Mouse (Mus musculus) kidney, postnatal 4 days (tissue): ENCODE results near the gene Papola.

Source experiments
- DNase-seq, 2 experiments: peaks; one replicate each; pipeline ENCODE4 v3.0.0; 2021; ENCODE audit warnings: mixed read lengths in 2 of 2

The Papola gene

DNA sequence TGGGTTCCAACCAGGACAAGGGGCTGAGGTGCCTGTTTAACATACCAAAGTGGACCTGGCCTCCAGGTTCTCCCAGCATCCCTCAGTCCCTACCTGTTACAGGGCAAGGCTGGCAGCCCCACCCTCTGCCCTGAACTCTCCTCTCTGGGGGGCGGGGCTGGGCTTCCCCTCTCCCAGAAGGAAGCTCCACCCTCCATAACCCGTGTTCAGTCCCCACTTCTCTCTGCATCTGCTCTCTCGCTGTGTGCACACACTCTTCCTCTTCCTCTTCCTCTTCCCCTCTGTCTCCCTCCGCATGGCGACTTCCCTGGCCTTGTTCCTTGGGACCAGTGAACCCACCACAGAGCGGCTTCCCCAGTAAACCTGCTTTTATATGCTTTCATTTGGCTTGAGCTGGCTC, 84.7 kb downstream of the Papola start:
- no peak for DNase-seq

DNA sequence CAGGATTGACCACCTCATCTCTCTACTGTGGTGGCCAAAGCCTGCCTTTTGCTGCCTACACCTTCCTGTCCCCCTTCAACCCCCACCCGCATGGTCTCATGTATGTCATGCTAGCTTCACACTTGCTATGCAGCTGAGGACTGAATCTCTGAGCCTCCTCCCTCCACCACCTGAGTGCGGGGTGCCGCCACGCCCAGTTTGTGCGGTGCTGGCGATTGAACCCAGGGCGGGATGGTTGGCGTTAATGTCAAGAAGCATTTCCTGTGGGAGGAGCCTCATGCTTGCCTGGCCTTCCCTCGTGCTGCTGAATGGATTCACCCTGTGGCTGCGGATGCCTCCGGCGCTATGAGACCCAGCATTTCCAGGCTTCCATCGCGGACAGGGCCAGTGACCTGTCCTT, 85.2 kb downstream of the Papola start:
- no peak for DNase-seq

- DNase-seq: no peak
Measured at GRCm38 (mm10) chr12:105873283-105873682, 88.8 kb downstream of the Papola start.

DNA sequence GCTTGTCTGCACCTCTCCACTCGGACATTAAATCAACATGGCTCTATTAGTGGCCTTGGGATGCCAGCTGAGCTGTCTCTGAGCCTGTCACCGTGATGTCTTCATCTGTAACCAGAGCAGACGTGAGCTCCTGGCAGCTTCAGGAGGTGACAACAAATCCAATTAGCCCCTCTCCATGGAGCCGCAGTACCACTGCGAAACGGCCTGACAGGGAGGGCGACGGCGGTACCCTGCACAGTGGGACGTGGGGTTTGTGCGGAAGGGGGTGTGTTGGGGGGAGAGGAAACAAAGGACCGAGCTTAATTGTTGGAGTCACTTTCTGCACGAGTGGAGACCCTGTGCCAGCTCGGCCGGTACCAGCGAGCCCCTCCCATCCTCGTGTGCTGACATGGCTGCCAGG, 90.6 kb downstream of the Papola start:
- DNase-seq: no peak

- DNase-seq: peak in 1 of 2 experiments; percentile 23
Measured at GRCm38 (mm10) chr12:105876521-105876920, 92.0 kb downstream of the Papola start.

DNA sequence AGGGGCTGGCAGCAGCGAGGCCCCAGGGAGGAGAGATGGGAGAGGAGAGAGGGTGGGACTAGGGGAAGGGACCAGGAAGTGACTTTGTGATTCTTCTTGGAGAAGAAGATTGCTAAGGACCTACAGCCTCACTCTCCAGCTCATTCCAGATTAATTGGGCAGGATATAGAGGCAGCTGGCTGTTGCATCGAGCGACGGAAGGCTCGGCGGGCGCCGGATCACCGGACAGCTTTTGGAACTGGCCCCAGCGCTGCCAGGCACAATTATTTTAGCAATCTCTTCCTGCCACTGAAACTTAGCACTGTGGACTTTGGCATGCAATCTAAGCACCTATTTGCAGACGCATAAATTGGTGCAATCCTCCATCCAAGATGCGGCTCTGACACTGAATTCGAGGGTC, 92.4 kb downstream of the Papola start:
- DNase-seq: no peak

DNA sequence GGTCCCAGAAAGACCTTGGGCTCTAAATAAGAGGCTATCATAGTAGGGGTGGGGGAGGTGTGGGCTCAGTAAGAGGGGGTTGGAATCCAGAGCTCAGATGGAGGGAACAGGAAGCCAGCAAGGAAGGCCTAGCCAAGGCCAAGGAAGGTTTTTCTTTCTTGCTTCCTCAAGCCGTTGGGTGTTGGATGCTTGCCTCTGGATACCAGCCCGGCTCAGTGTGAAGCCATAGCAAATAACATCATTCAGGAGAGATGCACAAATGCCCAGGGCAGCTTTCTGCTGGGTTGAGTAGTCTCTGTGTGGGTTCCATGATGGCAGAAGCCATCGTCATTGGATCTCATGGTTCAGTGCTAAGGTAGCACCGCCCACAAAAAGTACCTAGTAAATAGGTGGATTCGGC, 94.3 kb downstream of the Papola start:
- no peak for DNase-seq

DNA sequence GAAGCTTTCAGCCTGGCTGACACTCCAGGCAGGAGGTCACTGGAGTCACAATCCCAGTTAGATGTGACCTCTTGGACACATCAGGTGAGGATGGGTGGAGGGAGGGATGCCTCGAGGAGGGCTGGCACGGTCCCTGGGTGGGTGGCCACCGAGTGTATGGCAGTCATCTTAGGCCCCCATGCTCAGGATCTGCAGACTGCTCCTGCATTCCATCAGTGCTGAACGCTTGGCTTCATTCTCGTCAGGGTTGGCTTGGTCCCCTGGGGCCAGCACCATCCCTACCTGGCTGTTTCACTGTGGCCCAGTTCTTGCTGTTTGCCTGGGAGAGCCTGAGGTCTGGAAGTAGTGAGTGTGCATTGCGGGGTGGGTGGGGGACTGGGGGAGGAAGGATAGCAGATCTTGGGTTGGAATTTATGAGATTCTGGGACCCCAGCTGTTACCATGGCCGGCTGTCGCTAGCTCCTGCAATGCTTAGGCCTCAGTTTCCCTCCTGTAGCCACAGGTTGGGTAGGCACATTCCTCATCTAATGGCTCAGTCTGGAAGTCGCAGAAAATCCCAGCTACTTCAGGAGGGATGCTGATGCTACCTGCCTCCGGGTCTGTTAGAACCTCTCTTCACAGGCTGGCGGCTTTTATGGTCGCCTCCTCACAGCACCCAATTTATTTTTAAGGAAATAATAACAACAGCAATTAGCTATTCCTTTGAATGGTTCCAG, 99.5 kb downstream of the Papola start:
- peak in 1 of 2 experiments; percentile 38 for DNase-seq

DNA sequence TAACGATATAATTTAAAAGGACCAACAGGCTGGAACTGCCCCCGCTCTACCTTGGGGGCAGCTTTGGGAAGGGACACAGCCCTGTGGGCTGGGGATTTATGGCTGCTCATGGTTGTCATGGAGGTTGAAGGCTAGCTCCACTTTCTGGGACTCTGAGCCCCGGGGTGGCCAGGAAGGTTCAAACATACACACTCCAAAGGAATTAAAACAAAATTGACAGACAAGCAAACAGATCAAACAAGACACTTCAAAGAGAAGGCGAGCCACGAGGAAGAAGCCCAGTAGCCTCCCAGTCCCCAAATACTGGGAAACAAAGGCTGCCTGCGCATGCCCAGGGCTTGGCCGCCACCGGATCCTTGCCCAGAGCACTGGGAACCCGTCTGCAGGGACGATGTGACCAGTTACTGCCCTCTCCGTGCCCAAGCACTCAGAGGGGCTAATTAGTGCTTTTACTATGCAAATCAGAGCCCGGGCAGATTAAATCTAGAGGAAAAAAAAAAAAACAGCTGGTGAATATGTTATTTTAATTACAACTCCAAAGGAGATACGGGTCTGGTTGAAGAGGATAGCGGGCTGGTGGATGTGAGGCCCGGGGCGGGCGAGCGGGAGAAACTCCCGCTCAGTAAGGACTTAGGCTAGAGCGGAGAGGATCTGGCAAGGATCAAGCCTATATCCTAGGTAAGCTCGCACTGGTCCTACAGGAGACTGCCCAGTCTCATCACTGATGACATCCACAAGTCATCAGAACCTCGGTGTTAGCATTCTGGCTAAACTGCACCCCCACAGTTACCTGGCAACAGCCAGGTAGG, 100.2 kb downstream of the Papola start:
- DNase-seq: peak; percentile 39 to 57
